Mouse (Mus musculus) stomach, embryonic 14.5 days (tissue): Measurements from ENCODE around the gene Fbxo17. TPM values are rescaled to one million over a fixed set of nuclear protein-coding genes. Genes with fewer than 3 reads are reported as not detected.
"Not testable (repeated sequence)": the region's sequence is repeated elsewhere in the genome, so short reads cannot be mapped to it uniquely, and the experiment has no call there.

ENCODE experiments used
- ATAC-seq: fragments of 200-750 bp; cut with Nextera tagmentation; 2 replicates; pipeline ENCODE4 v1.8.0; 2017; ENCODE audit warnings: low read depth, moderate TSS enrichment; ENCODE audit not compliant: insufficient number of reproducible peaks, insufficient read depth, low FRiP score
- H3K27ac ChIP-seq: fragments of 300-500 bp; sonication (generic); 2 replicates; pipeline ENCODE4 v1.5.1; 2014; ENCODE audit warnings: mild to moderate bottlenecking, low read length, moderate library complexity, mixed read lengths
- H3K27me3 ChIP-seq: fragments of 300-500 bp; sonication (generic); 2 replicates; pipeline ENCODE4 v1.6.1; 2014; ENCODE audit warnings: low read length, control low read depth, mixed read lengths; ENCODE audit not compliant: control insufficient read depth, insufficient read depth
- H3K36me3 ChIP-seq: fragments of 300-500 bp; sonication (generic); 2 replicates; pipeline ENCODE4 v1.6.1; 2014; ENCODE audit warnings: mild to moderate bottlenecking, control low read depth, low read length, moderate library complexity, mixed read lengths; ENCODE audit not compliant: control insufficient read depth, insufficient read depth
- H3K4me1 ChIP-seq: fragments of 300-500 bp; sonication (generic); 2 replicates; pipeline ENCODE4 v1.6.1; 2014; ENCODE audit warnings: low read length, control low read depth, mixed read lengths; ENCODE audit not compliant: control insufficient read depth, insufficient read depth
- H3K4me2 ChIP-seq: fragments of 300-500 bp; sonication (generic); replicated peaks from 2 replicates; pipeline ENCODE4 v1.6.1; 2014; ENCODE audit warnings: low read depth, low read length, control low read depth
- H3K4me3 ChIP-seq: fragments of 300-500 bp; sonication (generic); 2 replicates; pipeline ENCODE4 v1.5.1; 2014; ENCODE audit warnings: low read depth, low read length, control low read depth
- H3K9ac ChIP-seq: fragments of 300-500 bp; sonication (generic); replicated peaks from 2 replicates; pipeline ENCODE4 v1.6.1; 2014; ENCODE audit warnings: low read depth, mild to moderate bottlenecking, control low read depth, low read length, moderate library complexity, mixed read lengths
- H3K9me3 ChIP-seq: fragments of 300-500 bp; sonication (generic); 2 replicates; pipeline ENCODE4 v1.6.1; 2016; ENCODE audit warnings: low read depth, low read length, control low read depth; ENCODE audit not compliant: control insufficient read depth
- WGBS: fragments of 180-500 bp; shearing (Covaris S2); extraction: QIAGEN DNeasy Blood & Tissue Kit; methylation state at CpG from one replicate; pipeline ENCODE4 v1.1.7; 2014; 5-methylcytosine and 5-hydroxymethylcytosine counted together
- polyA plus RNA-seq: library from polyadenylated mRNA; unstranded; fragments of >200 nt; fragmentation: Nextera tagmentation; extraction: Ambion mirVana; gene quantifications from 2 replicates; pipeline ENCODE4 v1.2.1, GENCODE M21; 2014

Gene Fbxo17
- polyA plus RNA-seq, 1 experiment from 2014 or later, result 12.1 TPM

GRCm38 (mm10) chr7:28691075-28691474 lies 25.5 kb upstream of the Fbxo17 start:
- H3K4me3 ChIP-seq, result no peak overlapping the region
- H3K36me3 ChIP-seq, result no peaks in the 10 kb centered on the region
- 0 out of 2 replicates have a peak, but pooled peaks cover 2% of the 10 kb centered on the region for H3K27me3 ChIP-seq
- no peak overlapping the region for H3K4me2 ChIP-seq
- no peaks in the 10 kb centered on the region for H3K9me3 ChIP-seq
- H3K27ac ChIP-seq, result no peak overlapping the region
- ATAC-seq, result no peak
- peaks cover 3% of the 10 kb centered on the region; the same call in 1 of the 2 replicates for H3K4me1 ChIP-seq
- 51% methylated on average over 7 of the region's 7 CpGs for WGBS
- no peak overlapping the region for H3K9ac ChIP-seq

DNA sequence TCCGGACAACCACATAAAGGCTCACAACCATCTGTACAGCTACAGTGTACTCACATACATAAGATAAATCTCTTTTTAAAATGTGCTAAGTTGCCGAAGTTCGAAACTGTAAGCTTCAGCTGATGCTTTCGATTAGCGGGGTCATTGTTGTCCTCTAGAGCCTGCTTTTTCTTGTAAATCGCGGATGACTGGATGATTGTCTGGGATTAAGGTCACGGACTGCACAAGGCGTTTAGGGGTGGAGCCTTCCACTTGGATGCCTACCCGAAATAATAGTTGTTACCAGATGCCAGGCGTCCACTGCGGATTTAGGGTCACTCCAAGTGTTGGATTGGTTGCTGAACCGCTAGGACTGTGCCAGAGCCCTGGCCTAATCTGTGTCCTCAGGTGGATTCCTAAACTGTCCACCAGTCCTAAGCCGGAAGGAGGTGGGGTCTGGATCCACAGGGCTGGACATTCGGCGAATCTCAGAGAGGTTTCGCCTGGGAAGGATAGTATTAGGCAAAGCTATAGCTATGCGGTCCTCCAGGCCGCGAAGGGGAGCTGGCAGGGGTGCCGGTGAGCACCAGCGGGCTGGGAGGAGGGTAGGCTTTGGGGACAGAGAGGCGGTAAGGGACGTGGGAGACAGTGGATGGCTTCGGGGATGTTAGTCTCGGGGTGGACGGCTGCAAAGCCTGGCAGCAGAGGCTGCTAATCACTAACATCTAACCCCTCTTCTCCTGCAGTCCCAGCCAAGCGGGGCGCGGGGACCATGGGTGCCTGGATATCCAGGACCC lies 23.9 kb upstream of the Fbxo17 start, which contains the start of gene Fbxo27:
Fbxo27 (plus strand) TSS at position 305 of the 776 bp plus-strand sequence.
- Histone ChIP-seq H3K9ac (peak within 1 kb of the TSS; percentile 48; the same call in 1 of the 2 replicates), H3K27me3 (0 out of 2 replicates have a peak, but pooled peaks cover 2% of the 10 kb centered on the region), H3K9me3 (no peaks in the 10 kb centered on the region), H3K36me3 (no peaks in the 10 kb centered on the region), H3K4me2 (peak within 1 kb of the TSS; percentile 90), H3K27ac (no peak within 1 kb of the TSS), H3K4me1 (peaks cover 3% of the 10 kb centered on the region; the same call in 1 of the 2 replicates), H3K4me3 (peak within 1 kb of the TSS; percentile 45)
- WGBS, result 40% methylated on average over 30 of the region's 30 CpGs
- ATAC-seq, result no peak

GRCm38 (mm10) chr7:28693321-28693966 lies 23.2 kb upstream of the Fbxo17 start:
- peaks cover 3% of the 10 kb centered on the region; the same call in 1 of the 2 replicates for H3K4me1 ChIP-seq
- peak overlapping the region; percentile 48; the same call in 1 of the 2 replicates for H3K9ac ChIP-seq
- H3K36me3 ChIP-seq, result no peaks in the 10 kb centered on the region
- peak; percentile 85 for ATAC-seq
- H3K9me3 ChIP-seq, result no peaks in the 10 kb centered on the region
- H3K4me3 ChIP-seq, result peak overlapping the region; percentile 45
- 0 out of 2 replicates have a peak, but pooled peaks cover 2% of the 10 kb centered on the region for H3K27me3 ChIP-seq
- under 1% methylated on average over 38 of the region's 38 CpGs for WGBS
- H3K4me2 ChIP-seq, result peak overlapping the region; percentile 90
- H3K27ac ChIP-seq, result no peak overlapping the region

DNA sequence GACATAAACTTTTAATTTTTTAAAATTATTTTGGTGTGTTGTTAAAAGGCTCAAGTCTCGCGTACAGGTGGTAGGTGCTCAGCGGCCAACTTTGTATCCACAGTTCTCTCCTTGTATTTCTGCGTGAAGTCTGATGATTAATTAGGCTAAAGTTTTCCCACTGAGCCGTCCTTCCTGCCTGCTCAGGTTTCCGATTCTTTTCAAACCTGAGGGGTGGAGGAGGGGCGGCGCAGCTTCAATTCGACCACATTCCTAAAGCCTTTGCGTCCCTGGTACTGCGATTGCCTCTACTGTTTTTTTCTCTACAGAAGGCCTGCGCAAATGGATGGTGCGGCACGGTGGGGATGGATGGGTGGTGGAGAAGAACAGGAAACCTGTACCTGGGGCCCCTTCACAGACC lies 22.2 kb upstream of the Fbxo17 start:
- H3K4me1 ChIP-seq, result peaks cover 3% of the 10 kb centered on the region; the same call in 1 of the 2 replicates
- no peak overlapping the region for H3K27ac ChIP-seq
- H3K9me3 ChIP-seq, result no peaks in the 10 kb centered on the region
- ATAC-seq, result no peak; the same call in 1 of the 2 replicates
- H3K9ac ChIP-seq, result no peak overlapping the region
- no peak overlapping the region for H3K4me3 ChIP-seq
- H3K4me2 ChIP-seq, result peak overlapping the region; percentile 90; the same call in 1 of the 2 replicates
- WGBS, result 5% methylated on average over 14 of the region's 14 CpGs
- 0 out of 2 replicates have a peak, but pooled peaks cover 2% of the 10 kb centered on the region for H3K27me3 ChIP-seq
- H3K36me3 ChIP-seq, result no peaks in the 10 kb centered on the region

DNA sequence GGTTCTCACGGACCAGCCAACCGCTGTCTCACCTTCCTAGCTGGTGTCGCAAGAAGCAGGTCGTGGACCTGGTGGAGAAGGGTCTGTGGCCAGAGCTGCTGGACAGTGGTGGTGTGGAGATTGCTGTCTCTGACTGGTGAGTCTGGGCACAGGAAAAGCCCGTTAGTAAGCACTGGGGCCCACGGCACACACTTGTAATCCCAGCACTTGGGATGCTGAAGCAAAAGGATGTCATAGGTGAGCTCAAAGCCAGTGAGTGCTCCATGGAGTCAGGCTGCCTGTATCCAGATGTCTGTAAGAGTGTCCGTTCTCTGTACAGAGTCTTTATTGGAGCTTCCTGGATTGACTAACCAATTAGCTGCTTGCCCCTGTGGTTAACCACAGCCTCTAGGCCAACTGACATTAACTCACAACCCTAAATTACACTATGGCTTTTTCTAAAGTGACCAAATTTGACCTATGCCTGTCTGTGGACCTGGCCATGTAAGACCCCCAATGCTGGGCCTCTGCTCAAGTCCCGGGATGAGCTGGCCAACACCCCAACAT lies 21.6 kb upstream of the Fbxo17 start:
- Histone ChIP-seq H3K9me3 (no peaks in the 10 kb centered on the region), H3K36me3 (no peaks in the 10 kb centered on the region), H3K4me1 (peaks cover 3% of the 10 kb centered on the region; the same call in 1 of the 2 replicates), H3K4me2 (no peak overlapping the region), H3K27me3 (0 out of 2 replicates have a peak, but pooled peaks cover 2% of the 10 kb centered on the region), H3K4me3 (no peak overlapping the region), H3K27ac (no peak overlapping the region), H3K9ac (no peak overlapping the region)
- ATAC-seq, result no peak
- 46% methylated on average over 8 of the region's 8 CpGs for WGBS

- Histone ChIP-seq H3K9me3 (no peaks in the 10 kb centered on the region), H3K4me1 (peaks cover 3% of the 10 kb centered on the region; the same call in 1 of the 2 replicates), H3K9ac (no peak overlapping the region), H3K36me3 (no peaks in the 10 kb centered on the region), H3K27me3 (0 out of 2 replicates have a peak, but pooled peaks cover 2% of the 10 kb centered on the region), H3K4me3 (no peak overlapping the region), H3K27ac (no peak overlapping the region), H3K4me2 (no peak overlapping the region)
- no peak for ATAC-seq
- WGBS, result 84% methylated on average over 11 of the region's 11 CpGs
These were observed 19.3 kb upstream of the Fbxo17 start for GRCm38 (mm10) chr7:28697277-28697676.

DNA sequence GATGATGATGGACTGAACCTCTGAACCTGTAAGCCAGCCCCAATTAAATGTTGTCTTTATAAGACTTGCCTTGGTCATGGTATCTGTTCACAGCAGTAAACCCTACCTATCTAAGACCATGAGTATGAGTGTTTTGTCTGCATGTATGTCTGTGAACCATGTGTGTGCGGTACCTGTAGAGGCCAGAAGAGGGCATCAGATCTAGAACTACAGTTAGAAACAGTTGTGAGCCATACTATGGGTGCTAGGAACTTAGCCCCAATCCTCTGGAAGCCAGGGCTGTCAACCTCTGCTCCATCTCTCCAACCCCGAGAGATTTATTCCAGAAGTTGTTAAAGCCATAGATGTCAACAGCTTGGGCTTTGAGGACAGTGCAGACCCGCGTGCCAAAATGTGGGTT lies 16.3 kb upstream of the Fbxo17 start:
- H3K4me3 ChIP-seq, result no peak overlapping the region
- no peaks in the 10 kb centered on the region for H3K36me3 ChIP-seq
- no peaks in the 10 kb centered on the region for H3K4me1 ChIP-seq
- no peak overlapping the region for H3K4me2 ChIP-seq
- no peaks in the 10 kb centered on the region for H3K27me3 ChIP-seq
- no peak overlapping the region for H3K27ac ChIP-seq
- no peaks in the 10 kb centered on the region for H3K9me3 ChIP-seq
- no peak overlapping the region for H3K9ac ChIP-seq
- WGBS, result 98% methylated on average over 4 of the region's 4 CpGs
- no peak for ATAC-seq

DNA sequence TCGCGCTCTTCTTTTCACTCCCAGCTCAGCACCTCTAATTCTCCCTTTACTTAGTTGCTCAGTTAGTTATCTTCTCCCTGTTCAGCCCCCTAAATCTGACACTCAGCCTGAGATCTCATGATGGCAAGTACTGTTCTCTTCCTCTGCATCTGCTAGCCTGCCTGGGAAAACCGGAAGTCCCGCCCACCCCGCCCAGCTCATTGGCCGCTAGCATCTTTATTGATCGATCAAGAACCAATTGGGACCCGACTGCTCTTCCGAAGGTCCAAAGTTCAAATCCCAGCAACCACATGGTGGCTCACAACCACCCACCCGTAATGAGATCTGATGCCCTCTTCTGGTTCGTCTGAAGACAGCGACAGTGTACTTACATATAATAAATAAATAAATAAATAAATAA lies 15.3 kb upstream of the Fbxo17 start:
- not testable (repeated sequence) for ATAC-seq, H3K9ac ChIP-seq, H3K4me3 ChIP-seq, H3K4me2 ChIP-seq, H3K36me3 ChIP-seq, H3K27ac ChIP-seq, H3K4me1 ChIP-seq, H3K9me3 ChIP-seq, H3K27me3 ChIP-seq
- WGBS, result 92% methylated on average over 12 of the region's 12 CpGs
